Mouse (Mus musculus): ENCODE measurements around the gene Sord.

GRCm38 (mm10) chr2:122243671-122244131 is 9.2 kb downstream of the Sord start:
- TF ChIP-seq CTCF (IDR thresholded peaks at IDR 0.05; ENCODE audit: low read depth, low read length), result peak; percentile 87
- TF ChIP-seq POLR2A (IDR thresholded peaks at IDR 0.05; ENCODE audit: extremely low read depth, insufficient read depth, low read length), result 0 out of 2 replicates have a peak, but pooled peaks have one; percentile 26

Data from liver, adult 2 months (tissue).